Mouse (Mus musculus): Measurements from ENCODE around the gene Hoxd13. TPM values are rescaled to one million over a fixed set of nuclear protein-coding genes. Genes with fewer than 3 reads are reported as not detected.

Hoxd13 gene
- polyA plus RNA-seq, 1 experiment from 2014 or later = not detected

DNA sequence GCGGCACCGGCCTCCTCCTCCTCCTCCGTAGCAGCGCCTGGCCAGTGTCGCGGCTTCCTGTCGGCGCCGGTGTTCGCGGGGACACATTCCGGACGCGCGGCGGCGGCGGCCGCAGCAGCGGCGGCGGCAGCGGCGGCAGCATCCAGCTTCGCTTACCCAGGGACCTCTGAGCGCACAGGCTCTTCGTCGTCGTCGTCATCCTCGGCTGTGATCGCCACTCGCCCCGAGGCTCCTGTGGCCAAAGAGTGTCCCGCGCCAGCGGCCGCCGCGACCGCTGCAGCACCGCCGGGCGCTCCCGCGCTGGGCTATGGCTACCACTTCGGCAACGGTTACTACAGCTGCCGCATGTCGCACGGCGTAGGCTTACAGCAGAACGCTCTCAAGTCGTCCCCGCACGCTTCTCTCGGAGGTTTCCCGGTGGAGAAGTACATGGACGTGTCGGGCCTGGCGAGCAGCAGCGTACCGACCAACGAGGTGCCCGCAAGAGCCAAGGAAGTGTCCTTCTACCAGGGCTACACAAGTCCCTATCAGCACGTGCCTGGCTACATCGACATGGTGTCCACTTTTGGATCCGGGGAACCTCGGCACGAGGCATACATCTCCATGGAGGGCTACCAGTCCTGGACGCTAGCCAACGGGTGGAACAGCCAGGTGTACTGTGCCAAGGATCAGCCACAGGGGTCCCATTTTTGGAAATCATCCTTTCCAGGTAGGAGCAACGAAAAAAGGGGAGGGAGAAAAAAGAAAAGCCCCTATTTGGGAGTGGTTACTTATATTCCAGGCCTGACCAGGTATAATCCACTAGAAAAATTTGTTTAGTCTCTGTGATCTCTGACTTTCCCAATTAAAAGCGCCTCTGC is 490 bp downstream of the Hoxd13 start:
- peak; percentile 72 for DNase-seq (ENCODE audit: low spot score)
- no peak overlapping the region for H3K27ac ChIP-seq (replicated peaks)
- peaks cover 100% of the 10 kb centered on the region for H3K27me3 ChIP-seq (replicated peaks; ENCODE audit: low read depth, poor library complexity, severe bottlenecking)
- H3K4me1 ChIP-seq = peaks cover 18% of the 10 kb centered on the region
- no peaks in the 10 kb centered on the region for H3K9me3 ChIP-seq
- no peaks in the 10 kb centered on the region for H3K36me3 ChIP-seq (replicated peaks)
- WGBS = under 1% methylated on average over 74 of the region's 74 CpGs
- H3K4me3 ChIP-seq = peak overlapping the region; percentile 55

DNA sequence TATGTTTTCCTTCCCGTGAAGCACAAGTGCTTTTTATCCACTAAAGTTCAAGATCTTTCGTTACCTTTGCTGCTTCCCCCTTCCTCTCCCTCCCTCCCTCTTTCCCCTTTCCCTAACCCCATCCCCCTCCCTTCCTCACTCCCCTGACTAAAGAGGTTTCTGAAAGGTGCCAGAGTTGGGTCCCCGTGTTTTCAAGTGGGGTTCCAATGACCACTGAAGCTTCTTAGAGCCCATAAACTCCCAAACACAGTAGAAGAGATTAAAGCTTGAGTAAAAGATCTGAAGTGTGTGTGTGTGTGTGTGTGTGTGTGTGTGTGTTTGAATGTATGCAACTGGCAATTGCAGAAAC is 1.1 kb downstream of the Hoxd13 start:
- no peaks in the 10 kb centered on the region for H3K36me3 ChIP-seq (replicated peaks)
- under 1% methylated on average over 3 of the region's 3 CpGs for WGBS
- peak; percentile 37 for DNase-seq (ENCODE audit: low spot score)

DNA sequence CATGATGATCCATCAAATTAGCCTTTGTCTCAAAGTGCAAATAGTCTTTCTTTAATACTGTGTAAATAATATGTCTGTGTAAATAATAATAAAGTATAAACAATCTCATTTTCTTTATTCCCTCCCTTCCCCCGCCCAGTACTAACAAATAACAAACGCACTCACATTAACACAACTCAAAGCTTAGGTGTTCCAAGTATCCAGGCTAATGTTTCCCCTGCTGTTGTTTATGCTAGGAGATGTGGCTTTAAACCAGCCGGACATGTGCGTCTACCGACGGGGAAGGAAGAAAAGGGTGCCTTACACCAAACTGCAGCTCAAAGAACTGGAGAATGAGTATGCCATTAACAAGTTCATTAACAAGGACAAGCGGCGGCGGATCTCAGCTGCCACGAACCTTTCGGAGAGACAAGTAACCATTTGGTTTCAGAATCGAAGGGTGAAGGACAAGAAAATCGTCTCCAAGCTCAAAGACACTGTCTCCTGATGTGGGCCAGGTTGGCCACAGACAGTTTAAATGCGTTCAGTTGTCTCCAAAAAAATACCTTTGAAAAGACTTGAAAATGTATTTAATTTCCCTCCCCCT is 1.6 kb downstream of the Hoxd13 start:
- peak; percentile 48 for DNase-seq (ENCODE audit: low spot score)
- peaks cover 20% of the 10 kb centered on the region for H3K4me1 ChIP-seq

More for the DNA sequence above, 1.1 kb downstream of the Hoxd13 start:
- Histone ChIP-seq H3K9me3 (no peaks in the 10 kb centered on the region), H3K4me1 (peaks cover 20% of the 10 kb centered on the region), H3K27ac (replicated peaks) (no peak overlapping the region), H3K4me3 (no peak overlapping the region), H3K27me3 (replicated peaks; ENCODE audit: low read depth, poor library complexity, severe bottlenecking) (peaks cover 100% of the 10 kb centered on the region)

DNA sequence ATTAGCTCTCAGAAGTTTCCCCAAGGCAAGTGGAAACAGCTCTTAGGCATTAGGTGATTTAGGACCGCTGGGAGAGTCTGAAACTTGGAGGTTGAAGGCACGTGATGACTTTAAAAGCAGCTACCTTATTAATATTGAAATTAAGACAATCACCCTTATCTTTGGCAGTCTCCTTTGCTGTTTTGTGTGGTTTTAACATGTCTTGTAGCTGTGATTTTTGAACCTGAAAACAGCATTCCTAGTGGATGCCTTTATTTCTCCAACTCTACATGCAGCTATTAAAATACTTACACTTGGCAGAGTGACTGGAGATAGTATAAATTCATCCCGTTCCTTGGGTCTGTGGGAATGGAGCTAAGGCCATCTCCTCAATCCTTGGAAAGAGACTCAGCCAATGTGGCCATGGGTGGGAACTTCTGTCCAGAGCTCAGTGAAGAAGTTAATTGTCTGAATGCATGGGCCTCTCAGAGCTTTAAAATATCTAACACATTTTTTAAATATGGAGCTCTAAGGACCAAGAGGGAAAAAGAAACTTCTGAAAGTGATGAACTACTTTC is 2.6 kb downstream of the Hoxd13 start:
- WGBS = 2% methylated on average over 3 of the region's 3 CpGs
- peak; percentile 11 for DNase-seq (ENCODE audit: low spot score)
- H3K36me3 ChIP-seq (replicated peaks) = no peaks in the 10 kb centered on the region
- peaks cover 26% of the 10 kb centered on the region for H3K4me1 ChIP-seq
- no peaks in the 10 kb centered on the region for H3K9me3 ChIP-seq
- no peak overlapping the region for H3K4me3 ChIP-seq
- no peak overlapping the region for H3K27ac ChIP-seq (replicated peaks)
- H3K27me3 ChIP-seq (replicated peaks; ENCODE audit: low read depth, poor library complexity, severe bottlenecking) = peaks cover 100% of the 10 kb centered on the region

More for the DNA sequence above, 1.6 kb downstream of the Hoxd13 start:
- H3K36me3 ChIP-seq (replicated peaks) = no peaks in the 10 kb centered on the region
- H3K27ac ChIP-seq (replicated peaks) = no peak overlapping the region
- under 1% methylated on average over 14 of the region's 14 CpGs for WGBS
- H3K4me3 ChIP-seq = no peak overlapping the region
- peaks cover 100% of the 10 kb centered on the region for H3K27me3 ChIP-seq (replicated peaks; ENCODE audit: low read depth, poor library complexity, severe bottlenecking)
- H3K9me3 ChIP-seq = no peaks in the 10 kb centered on the region

DNA sequence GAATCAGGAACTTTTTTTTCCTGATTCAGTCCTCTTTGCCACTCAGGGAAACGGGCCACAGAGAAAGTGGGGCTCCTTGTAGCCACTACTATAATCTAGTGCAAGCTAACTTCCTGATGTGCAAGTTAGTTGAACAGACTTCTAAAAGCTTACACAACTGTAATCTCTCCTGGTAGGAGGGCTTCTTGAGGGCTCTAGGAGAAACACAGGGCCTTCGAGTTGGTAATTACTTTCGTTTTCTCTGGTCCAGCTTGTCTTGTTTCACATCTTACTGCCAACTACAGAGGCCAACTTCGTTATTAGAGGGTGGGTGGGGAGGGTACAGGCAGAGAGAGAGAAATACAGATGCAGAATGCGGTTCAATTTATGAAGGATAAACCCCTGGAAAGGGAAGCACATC is 3.7 kb downstream of the Hoxd13 start:
- H3K36me3 ChIP-seq (replicated peaks) = no peaks in the 10 kb centered on the region
- peak; percentile 24 for DNase-seq (ENCODE audit: low spot score)
- no peaks in the 10 kb centered on the region for H3K9me3 ChIP-seq
- peaks cover 100% of the 10 kb centered on the region for H3K27me3 ChIP-seq (replicated peaks; ENCODE audit: low read depth, poor library complexity, severe bottlenecking)
- H3K4me1 ChIP-seq = peaks cover 26% of the 10 kb centered on the region
- no peak overlapping the region for H3K4me3 ChIP-seq
- 2% methylated on average over 5 of the region's 5 CpGs for WGBS
- H3K27ac ChIP-seq (replicated peaks) = no peak overlapping the region

DNA sequence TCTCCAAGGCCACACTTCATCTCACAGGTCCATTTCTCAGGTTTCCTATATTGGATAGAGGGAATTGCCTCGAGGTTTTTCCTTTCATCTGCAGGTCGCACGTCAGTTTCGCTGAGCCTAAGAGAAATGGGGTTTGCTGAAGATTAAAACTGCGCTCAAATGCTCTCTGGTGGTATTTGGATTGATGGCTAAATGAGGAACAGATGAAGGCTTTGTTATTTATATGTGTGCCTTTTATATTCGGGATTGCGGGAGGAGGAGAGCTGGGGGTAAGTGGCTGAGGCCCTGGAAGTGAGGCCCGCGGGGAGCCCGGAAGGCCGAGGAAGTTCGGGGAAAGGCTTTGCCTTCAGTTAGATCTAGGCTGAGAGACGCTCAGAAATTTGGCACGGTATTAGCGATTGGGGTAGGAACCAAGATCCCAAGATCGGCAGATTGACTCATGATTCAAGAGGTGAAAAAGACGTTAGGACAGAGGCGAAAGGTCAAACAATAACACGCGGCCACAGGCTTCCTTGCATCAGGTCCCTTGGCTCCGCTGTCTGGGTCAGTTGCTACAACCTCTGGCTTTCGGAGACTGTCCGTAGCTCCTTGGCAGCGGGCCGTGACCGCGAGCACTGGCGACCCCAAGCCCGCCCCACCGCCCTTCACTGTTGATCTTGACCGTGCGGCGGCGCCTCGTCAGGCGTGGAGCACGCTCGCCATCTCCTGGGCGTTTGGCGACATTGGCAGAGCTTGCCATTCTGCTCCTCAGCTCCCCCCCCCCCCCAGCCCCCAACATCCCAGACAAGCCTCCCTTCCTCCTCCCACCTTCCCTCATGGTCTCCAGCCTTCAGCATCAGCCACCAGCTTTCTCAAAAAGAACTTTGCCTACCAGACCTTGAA is 4.6 kb downstream of the Hoxd13 start:
- Histone ChIP-seq H3K4me1 (peaks cover 25% of the 10 kb centered on the region), H3K36me3 (replicated peaks) (no peaks in the 10 kb centered on the region), H3K4me3 (peak overlapping the region; percentile 46), H3K27ac (replicated peaks) (no peak overlapping the region), H3K9me3 (no peaks in the 10 kb centered on the region), H3K27me3 (replicated peaks; ENCODE audit: low read depth, poor library complexity, severe bottlenecking) (peaks cover 100% of the 10 kb centered on the region)
- WGBS = under 1% methylated on average over 40 of the region's 40 CpGs
- peak; percentile 86 for DNase-seq (ENCODE audit: low spot score)

DNA sequence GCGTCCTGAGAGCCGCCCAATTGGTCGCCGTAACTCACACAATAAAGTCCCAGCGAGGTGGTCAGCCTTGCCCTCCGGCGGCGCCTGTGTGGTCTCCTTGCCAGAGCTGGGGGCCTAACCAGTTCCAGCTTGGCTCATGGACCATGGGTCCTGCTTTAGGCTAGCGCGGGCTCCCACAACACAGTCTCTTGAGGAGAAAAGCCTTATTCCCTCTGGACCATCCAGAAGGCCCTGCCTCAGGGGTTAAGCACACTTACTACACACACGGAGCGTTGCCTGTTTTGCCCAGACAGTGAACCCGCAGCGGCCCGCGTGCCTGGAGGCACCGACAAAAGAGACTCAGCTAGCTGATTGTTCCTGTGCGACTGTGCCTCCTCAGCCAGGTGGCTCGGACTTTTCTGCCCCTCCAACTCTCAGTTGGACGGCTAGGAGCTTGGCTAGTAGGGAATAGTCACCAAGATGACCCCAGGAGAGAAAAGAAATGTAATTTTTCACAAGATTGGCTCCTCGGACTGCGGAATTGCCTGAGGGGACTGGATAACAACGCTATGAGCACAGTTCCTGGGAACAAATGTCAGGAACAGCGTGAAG is 5.8 kb downstream of the Hoxd13 start:
- Histone ChIP-seq H3K9me3 (no peaks in the 10 kb centered on the region), H3K4me3 (no peak overlapping the region), H3K36me3 (replicated peaks) (no peaks in the 10 kb centered on the region), H3K4me1 (peaks cover 15% of the 10 kb centered on the region), H3K27me3 (replicated peaks; ENCODE audit: low read depth, poor library complexity, severe bottlenecking) (peaks cover 100% of the 10 kb centered on the region), H3K27ac (replicated peaks) (no peak overlapping the region)
- under 1% methylated on average over 24 of the region's 24 CpGs for whole genome bisulfite sequencing
- DNase-seq (ENCODE audit: low spot score) = peak; percentile 64

DNA sequence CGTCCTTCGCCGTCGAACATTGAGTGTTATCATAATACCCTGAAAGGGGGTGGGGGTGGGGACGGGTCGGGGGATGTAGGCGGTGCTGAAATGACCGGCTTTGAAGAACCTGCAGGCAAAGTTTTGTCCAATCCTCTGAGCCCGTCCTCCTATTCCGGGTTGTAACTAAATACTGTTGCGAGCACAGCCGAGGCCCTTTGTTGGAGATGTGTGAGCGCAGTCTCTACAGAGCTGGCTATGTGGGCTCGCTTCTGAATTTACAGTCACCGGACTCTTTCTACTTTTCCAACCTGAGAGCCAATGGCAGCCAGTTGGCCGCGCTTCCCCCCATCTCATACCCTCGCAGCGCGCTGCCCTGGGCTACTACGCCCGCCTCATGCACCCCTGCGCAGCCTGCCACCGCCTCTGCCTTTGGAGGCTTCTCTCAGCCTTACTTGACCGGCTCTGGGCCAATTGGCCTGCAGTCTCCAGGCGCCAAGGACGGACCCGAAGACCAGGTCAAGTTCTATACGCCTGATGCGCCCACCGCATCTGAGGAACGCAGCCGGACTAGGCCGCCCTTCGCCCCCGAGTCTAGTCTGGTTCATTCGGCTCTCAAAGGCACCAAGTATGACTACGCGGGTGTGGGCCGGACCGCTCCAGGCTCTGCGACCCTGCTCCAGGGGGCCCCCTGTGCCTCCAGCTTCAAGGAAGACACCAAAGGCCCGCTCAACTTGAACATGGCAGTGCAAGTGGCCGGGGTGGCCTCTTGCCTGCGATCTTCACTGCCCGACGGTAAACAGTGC is 7.0 kb downstream of the Hoxd13 start, which contains the start of gene Hoxd12:
Hoxd12 (plus strand) TSS at position 133 of the 785 bp plus-strand sequence.
- Histone ChIP-seq H3K4me3 (no peak within 1 kb of the TSS), H3K27me3 (replicated peaks; ENCODE audit: low read depth, poor library complexity, severe bottlenecking) (peaks cover 100% of the 10 kb centered on the region), H3K36me3 (replicated peaks) (no peaks in the 10 kb centered on the region), H3K4me1 (peaks cover 15% of the 10 kb centered on the region), H3K9me3 (no peaks in the 10 kb centered on the region), H3K27ac (replicated peaks) (no peak within 1 kb of the TSS)
- 3% methylated on average over 47 of the region's 47 CpGs for WGBS
- DNase-seq (ENCODE audit: low spot score) = peak; percentile 50

DNA sequence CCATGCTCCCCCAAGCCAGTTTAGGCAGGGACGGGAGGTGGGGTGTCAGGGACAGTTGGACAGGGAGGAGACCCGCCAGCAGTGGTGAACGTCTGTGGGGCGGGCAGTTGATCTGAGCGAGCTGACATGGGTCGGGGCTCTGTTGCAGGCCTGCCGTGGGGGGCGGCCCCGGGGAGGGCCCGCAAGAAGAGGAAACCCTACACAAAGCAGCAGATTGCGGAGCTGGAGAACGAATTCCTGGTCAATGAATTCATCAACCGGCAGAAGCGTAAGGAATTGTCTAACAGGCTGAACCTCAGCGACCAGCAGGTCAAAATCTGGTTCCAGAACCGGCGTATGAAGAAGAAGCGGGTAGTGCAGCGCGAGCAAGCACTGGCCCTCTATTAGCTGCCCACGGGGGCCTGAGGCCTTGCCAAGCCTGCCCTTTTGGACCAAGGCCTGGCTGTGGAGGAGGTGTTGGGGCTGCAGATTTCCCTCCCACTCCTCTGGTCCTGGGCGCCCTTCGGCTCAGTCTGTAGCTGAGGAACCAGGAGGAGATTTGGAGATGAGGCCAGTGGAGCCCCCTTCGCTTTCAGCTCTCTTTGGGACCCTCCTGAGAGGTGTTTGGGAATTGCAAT is 7.7 kb downstream of the Hoxd13 start:
- Histone ChIP-seq H3K4me3 (no peak overlapping the region), H3K27ac (replicated peaks) (no peak overlapping the region), H3K36me3 (replicated peaks) (no peaks in the 10 kb centered on the region), H3K27me3 (replicated peaks; ENCODE audit: low read depth, poor library complexity, severe bottlenecking) (peaks cover 100% of the 10 kb centered on the region), H3K4me1 (peaks cover 15% of the 10 kb centered on the region), H3K9me3 (no peaks in the 10 kb centered on the region)
- peak; percentile 29 for DNase-seq (ENCODE audit: low spot score)
- WGBS = 2% methylated on average over 24 of the region's 24 CpGs

DNA sequence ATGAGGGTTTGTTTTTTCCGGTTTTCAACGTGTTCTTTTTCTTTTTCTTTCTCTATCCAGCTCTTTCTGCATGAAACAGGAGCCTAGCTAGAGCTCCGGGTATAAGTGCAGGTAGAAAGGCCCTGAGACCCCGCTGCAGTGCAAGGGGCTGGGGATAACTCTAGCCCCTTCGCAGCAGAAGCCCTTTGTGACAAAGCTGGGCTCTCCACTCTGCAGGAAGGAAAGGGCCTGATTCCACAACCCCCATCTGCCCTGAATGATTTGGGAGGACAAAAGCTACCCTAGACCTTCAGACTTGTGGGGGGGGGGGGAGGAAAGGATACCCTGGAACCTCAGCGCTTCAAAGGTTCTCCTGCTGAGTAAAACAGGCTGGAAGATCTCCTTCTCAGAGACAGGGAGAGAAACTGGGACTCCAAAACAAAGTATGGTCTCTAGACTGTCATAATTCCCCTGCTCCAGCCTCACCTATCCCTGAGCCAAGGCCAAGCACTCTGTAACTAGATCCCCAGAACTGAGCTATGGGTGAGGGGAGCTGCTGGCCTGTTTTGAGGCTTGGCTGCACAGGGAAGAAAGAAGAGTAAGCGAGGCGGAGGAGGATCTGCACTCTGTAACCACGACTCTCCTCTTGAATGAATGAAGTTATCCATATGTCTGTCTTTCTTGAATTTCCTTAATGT is 8.4 kb downstream of the Hoxd13 start:
- Histone ChIP-seq H3K36me3 (replicated peaks) (no peaks in the 10 kb centered on the region), H3K4me1 (peaks cover 16% of the 10 kb centered on the region), H3K4me3 (no peak overlapping the region), H3K9me3 (no peaks in the 10 kb centered on the region), H3K27me3 (replicated peaks; ENCODE audit: low read depth, poor library complexity, severe bottlenecking) (peaks cover 100% of the 10 kb centered on the region), H3K27ac (replicated peaks) (no peak overlapping the region)
- WGBS = 2% methylated on average over 9 of the region's 9 CpGs
- no peak for DNase-seq (ENCODE audit: low spot score)

DNA sequence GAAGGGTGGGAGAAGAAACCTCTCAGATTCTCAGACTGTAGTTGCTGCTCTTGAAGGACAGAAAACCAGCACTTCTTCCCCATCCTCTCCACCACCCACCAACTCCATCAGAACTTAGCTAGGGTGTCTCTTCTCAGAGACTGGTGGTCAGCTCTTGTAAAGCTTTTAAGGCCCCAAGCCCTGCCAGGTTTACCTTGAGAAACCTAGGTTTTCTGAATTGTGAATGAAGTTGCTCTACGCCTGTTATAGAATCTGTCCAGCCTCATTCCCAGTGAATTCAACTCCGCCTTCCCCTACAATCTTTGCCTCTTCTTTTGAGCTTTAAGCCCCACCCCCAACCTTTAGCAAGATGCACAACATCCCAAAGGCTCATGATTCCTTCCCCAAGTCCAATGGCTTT is 9.0 kb downstream of the Hoxd13 start:
- Histone ChIP-seq H3K27ac (replicated peaks) (no peak overlapping the region), H3K36me3 (replicated peaks) (no peaks in the 10 kb centered on the region), H3K9me3 (no peaks in the 10 kb centered on the region), H3K4me1 (peaks cover 22% of the 10 kb centered on the region), H3K27me3 (replicated peaks; ENCODE audit: low read depth, poor library complexity, severe bottlenecking) (peaks cover 100% of the 10 kb centered on the region), H3K4me3 (no peak overlapping the region)
- DNase-seq (ENCODE audit: low spot score) = peak; percentile 34
- WGBS = 13% methylated on average over 2 of the region's 2 CpGs
